Mouse (Mus musculus) forebrain, embryonic 12.5 days (tissue): ENCODE data around the gene Ndufs5. TPM values are rescaled to one million over a fixed set of nuclear protein-coding genes. Genes with fewer than 3 reads are reported as not detected.

ENCODE experiments used
- ATAC-seq: fragments of 200-750 bp; cut with Nextera tagmentation; 2 replicates; pipeline ENCODE4 v1.8.0; 2017; ENCODE audit warnings: moderate TSS enrichment; ENCODE audit not compliant: low FRiP score
- H3K27ac ChIP-seq: fragments of 300-500 bp; sonication (generic); 2 replicates; pipeline ENCODE4 v1.5.1; 2016; ENCODE audit warnings: mild to moderate bottlenecking
- H3K27me3 ChIP-seq: fragments of 300-500 bp; sonication (generic); 2 replicates; pipeline ENCODE4 v1.6.1; 2016; ENCODE audit warnings: mild to moderate bottlenecking
- H3K36me3 ChIP-seq: fragments of 300-500 bp; sonication (generic); replicated peaks from 2 replicates; pipeline ENCODE4 v1.6.1; 2016; ENCODE audit warnings: mild to moderate bottlenecking
- H3K4me1 ChIP-seq: fragments of 300-500 bp; sonication (generic); 2 replicates; pipeline ENCODE4 v1.6.1; 2016
- H3K4me2 ChIP-seq: fragments of 300-500 bp; sonication (generic); 2 replicates; pipeline ENCODE4 v1.6.1; 2016; ENCODE audit warnings: mild to moderate bottlenecking, moderate library complexity
- H3K4me3 ChIP-seq: fragments of 300-500 bp; sonication (generic); replicated peaks from 2 replicates; pipeline ENCODE4 v1.5.1; 2016; ENCODE audit warnings: mild to moderate bottlenecking
- H3K9ac ChIP-seq: fragments of 300-500 bp; sonication (generic); 2 replicates; pipeline ENCODE4 v1.6.1; 2016; ENCODE audit warnings: mild to moderate bottlenecking
- H3K9me3 ChIP-seq: fragments of 300-500 bp; sonication (generic); 2 replicates; pipeline ENCODE4 v1.6.1; 2016
- WGBS: fragments of 180-500 bp; shearing (Covaris S2); methylation state at CpG from one replicate; pipeline ENCODE4 v1.1.7; 2016; 5-methylcytosine and 5-hydroxymethylcytosine counted together
- polyA plus RNA-seq: library from polyadenylated mRNA; unstranded; fragments of >200 nt; fragmentation: Nextera tagmentation; extraction: Ambion mirVana; gene quantifications from 2 replicates; pipeline ENCODE4 v1.2.1, GENCODE M21; 2016

Gene Ndufs5
- 315 and 318 TPM in 2 replicates for polyA plus RNA-seq

- ATAC-seq: peak; percentile 96
Observed at GRCm38 (mm10) chr4:123717574-123718433, at the start of gene Ndufs5. Gene Ndufs5 (minus strand): TSS chr4:123718202.

GRCm38 (mm10) chr4:123765071-123765470 lies 47.1 kb upstream of the Ndufs5 start:
- Histone ChIP-seq H3K4me3 (no peak overlapping the region), H3K4me2 (no peak overlapping the region), H3K9me3 (no peaks in the 10 kb centered on the region), H3K27ac (no peak overlapping the region), H3K4me1 (no peaks in the 10 kb centered on the region), H3K27me3 (no peaks in the 10 kb centered on the region), H3K36me3 (no peaks in the 10 kb centered on the region), H3K9ac (no peak overlapping the region)
- no peak for ATAC-seq
- WGBS: 87% methylated on average over 6 of the region's 6 CpGs

More at GRCm38 (mm10) chr4:123717574-123718433, at the start of gene Ndufs5:
- no peaks in the 10 kb centered on the region for H3K27me3 ChIP-seq
- H3K4me2 ChIP-seq: peak within 1 kb of the TSS; percentile 65
- peak within 1 kb of the TSS; percentile 56 for H3K27ac ChIP-seq
- no peaks in the 10 kb centered on the region for H3K9me3 ChIP-seq
- under 1% methylated on average over 40 of the region's 40 CpGs for WGBS
- peak within 1 kb of the TSS; percentile 76 for H3K4me3 ChIP-seq
- H3K36me3 ChIP-seq: peaks cover 17% of the 10 kb centered on the region
- peak within 1 kb of the TSS; percentile 75 for H3K9ac ChIP-seq
- H3K4me1 ChIP-seq: peaks cover 11% of the 10 kb centered on the region

GRCm38 (mm10) chr4:123758306-123758705 lies 40.3 kb upstream of the Ndufs5 start:
- Histone ChIP-seq H3K4me2 (no peak overlapping the region), H3K4me1 (no peaks in the 10 kb centered on the region), H3K27ac (no peak overlapping the region), H3K27me3 (no peaks in the 10 kb centered on the region), H3K4me3 (no peak overlapping the region), H3K9ac (no peak overlapping the region), H3K36me3 (no peaks in the 10 kb centered on the region), H3K9me3 (no peaks in the 10 kb centered on the region)
- no peak for ATAC-seq
- WGBS: 50% methylated on average over 4 of the region's 4 CpGs

- H3K4me3 ChIP-seq: peak overlapping the region; percentile 98
- no peak overlapping the region for H3K27ac ChIP-seq
Observed at GRCm38 (mm10) chr4:123750707-123751312, 32.8 kb upstream of the Ndufs5 start.

DNA sequence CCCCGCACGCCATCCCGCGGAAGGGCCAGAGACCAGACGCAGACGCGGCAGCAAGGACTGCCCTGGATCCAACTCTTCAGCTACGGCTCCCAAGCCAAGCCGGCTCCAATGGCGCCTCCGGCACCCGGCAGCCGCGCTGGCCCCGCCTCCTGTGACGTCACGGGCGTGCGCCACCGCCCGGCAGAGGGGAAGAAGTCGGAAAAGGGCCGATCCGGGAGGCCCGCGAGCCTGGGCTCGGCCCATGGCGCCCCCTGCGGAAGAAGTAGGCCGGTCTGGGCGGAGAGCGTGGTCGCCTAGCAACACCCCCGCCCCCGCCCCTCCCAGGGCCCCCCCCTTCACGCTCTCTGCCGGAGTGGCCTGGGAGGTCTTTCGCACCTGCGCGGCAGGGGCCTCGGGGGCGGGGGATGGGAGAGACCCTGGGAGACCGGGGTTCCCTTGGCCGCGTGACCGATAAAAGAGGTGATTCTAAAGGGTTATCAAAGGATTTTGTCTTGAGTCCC lies 32.2 kb upstream of the Ndufs5 start, which contains the start of gene Akirin1:
Akirin1 (minus strand) TSS at position 194 of the 500 bp plus-strand sequence.
- peak within 1 kb of the TSS; percentile 97 for H3K27ac ChIP-seq
- H3K9me3 ChIP-seq: no peaks in the 10 kb centered on the region
- peaks cover 21% of the 10 kb centered on the region for H3K4me1 ChIP-seq
- peak within 1 kb of the TSS; percentile 98 for H3K4me3 ChIP-seq
- no peaks in the 10 kb centered on the region for H3K36me3 ChIP-seq
- H3K9ac ChIP-seq: peak within 1 kb of the TSS; percentile 94
- peaks cover 4% of the 10 kb centered on the region; the same call in 1 of the 2 replicates for H3K27me3 ChIP-seq
- ATAC-seq: peak; percentile 99
- WGBS: under 1% methylated on average over 46 of the region's 46 CpGs
- H3K4me2 ChIP-seq: peak within 1 kb of the TSS; percentile 79

More at GRCm38 (mm10) chr4:123750707-123751312, 32.8 kb upstream of the Ndufs5 start:
- peaks cover 4% of the 10 kb centered on the region; the same call in 1 of the 2 replicates for H3K27me3 ChIP-seq
- peaks cover 21% of the 10 kb centered on the region for H3K4me1 ChIP-seq
- H3K36me3 ChIP-seq: no peaks in the 10 kb centered on the region
- peak overlapping the region; percentile 42 for H3K9ac ChIP-seq
- H3K9me3 ChIP-seq: no peaks in the 10 kb centered on the region
- peak overlapping the region; percentile 57 for H3K4me2 ChIP-seq
- ATAC-seq: no peak
- 0% methylated on average over 8 of the region's 8 CpGs for WGBS

DNA sequence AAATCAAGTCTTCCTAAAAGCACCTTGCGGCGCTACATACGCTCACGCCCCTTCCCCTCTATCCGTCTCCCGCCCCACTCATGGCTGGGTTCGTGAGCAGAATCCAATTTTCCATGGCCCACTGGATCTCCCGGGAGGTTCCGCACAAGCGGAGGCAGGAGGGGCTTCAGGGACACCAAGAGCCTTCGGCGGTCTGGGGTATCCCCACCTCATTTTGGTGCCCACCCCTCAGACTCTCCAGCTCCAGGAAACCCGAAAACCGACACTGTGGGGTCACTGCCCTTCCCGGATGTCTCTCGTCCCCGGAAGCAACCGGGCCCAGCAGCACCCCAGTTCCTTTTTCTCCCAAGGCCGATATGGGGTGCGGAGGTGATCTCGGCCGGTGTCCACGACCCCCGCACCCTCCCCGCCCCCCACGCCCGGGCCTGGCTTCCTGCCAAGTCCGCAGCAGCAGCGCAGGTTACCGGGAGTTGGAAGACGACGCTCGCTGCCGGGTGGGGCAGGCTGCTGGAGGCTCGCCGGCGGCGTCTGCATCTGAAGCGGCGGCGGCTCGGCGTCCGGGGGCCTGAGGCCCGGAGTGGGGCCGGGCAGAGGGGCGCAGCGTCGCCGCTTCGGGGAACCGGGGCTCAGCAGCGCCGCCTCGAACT lies 31.6 kb upstream of the Ndufs5 start:
- Histone ChIP-seq H3K9me3 (no peaks in the 10 kb centered on the region), H3K4me1 (peaks cover 21% of the 10 kb centered on the region), H3K4me2 (peak overlapping the region; percentile 79), H3K9ac (peak overlapping the region; percentile 94), H3K27ac (peak overlapping the region; percentile 97), H3K27me3 (peaks cover 4% of the 10 kb centered on the region; the same call in 1 of the 2 replicates), H3K4me3 (peak overlapping the region; percentile 98), H3K36me3 (no peaks in the 10 kb centered on the region)
- ATAC-seq: peak; percentile 31
- WGBS: under 1% methylated on average over 55 of the region's 55 CpGs

DNA sequence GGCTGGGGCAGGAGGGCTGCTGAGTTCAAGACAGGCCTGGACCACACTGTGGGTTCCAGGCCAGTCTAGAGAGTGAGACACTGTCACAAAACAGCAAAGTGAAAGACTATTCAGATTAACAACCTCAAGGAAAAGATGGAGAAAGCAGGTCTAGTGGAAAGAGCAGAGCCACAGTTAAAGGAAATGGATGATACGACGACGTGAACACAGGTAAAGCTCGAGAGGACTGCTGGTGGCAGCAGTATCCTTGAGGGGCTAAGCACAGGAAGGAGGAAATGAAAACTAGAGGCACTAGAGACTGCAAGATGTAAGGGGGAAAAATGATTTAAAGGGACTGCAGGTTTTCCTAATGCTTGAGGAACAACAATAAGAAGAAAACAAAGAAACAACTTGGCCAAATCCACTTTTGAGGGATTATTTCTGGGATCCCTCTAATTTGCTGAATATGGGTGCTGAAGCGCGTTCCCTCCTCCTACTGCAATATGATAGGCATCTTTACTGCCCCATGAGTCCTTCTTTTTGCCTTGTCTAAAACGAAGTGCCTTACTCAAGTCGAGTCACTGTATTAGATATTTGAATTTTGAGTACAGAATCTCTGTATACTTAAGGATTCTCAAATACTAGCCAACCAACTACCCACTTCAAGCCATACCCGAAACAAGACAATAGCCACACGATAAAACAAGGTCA lies 30.9 kb upstream of the Ndufs5 start:
- Histone ChIP-seq H3K4me3 (peak overlapping the region; percentile 98), H3K36me3 (no peaks in the 10 kb centered on the region), H3K4me1 (peaks cover 21% of the 10 kb centered on the region), H3K27ac (0 out of 2 replicates have a peak overlapping the region, but pooled peaks have one; percentile 97), H3K9ac (peak overlapping the region; percentile 94), H3K27me3 (peaks cover 4% of the 10 kb centered on the region; the same call in 1 of the 2 replicates), H3K9me3 (no peaks in the 10 kb centered on the region), H3K4me2 (peak overlapping the region; percentile 79)
- 17% methylated on average over 10 of the region's 10 CpGs for WGBS
- ATAC-seq: no peak

GRCm38 (mm10) chr4:123745221-123745775 lies 27.3 kb upstream of the Ndufs5 start:
- Histone ChIP-seq H3K27ac (no peak overlapping the region), H3K4me3 (no peak overlapping the region), H3K9ac (no peak overlapping the region), H3K9me3 (no peaks in the 10 kb centered on the region), H3K4me2 (no peak overlapping the region), H3K27me3 (no peaks in the 10 kb centered on the region), H3K4me1 (peaks cover 19% of the 10 kb centered on the region), H3K36me3 (peaks cover 25% of the 10 kb centered on the region)
- 93% methylated on average over 4 of the region's 4 CpGs for WGBS
- no peak for ATAC-seq

GRCm38 (mm10) chr4:123742891-123743290 lies 24.9 kb upstream of the Ndufs5 start:
- no peak overlapping the region for H3K4me2 ChIP-seq
- H3K27me3 ChIP-seq: no peaks in the 10 kb centered on the region
- H3K27ac ChIP-seq: no peak overlapping the region
- WGBS: 85% methylated on average over 1 of the region's 1 CpGs
- H3K4me3 ChIP-seq: no peak overlapping the region
- no peak overlapping the region for H3K9ac ChIP-seq
- peaks cover 8% of the 10 kb centered on the region for H3K4me1 ChIP-seq
- H3K9me3 ChIP-seq: no peaks in the 10 kb centered on the region
- ATAC-seq: no peak
- peaks cover 48% of the 10 kb centered on the region for H3K36me3 ChIP-seq

DNA sequence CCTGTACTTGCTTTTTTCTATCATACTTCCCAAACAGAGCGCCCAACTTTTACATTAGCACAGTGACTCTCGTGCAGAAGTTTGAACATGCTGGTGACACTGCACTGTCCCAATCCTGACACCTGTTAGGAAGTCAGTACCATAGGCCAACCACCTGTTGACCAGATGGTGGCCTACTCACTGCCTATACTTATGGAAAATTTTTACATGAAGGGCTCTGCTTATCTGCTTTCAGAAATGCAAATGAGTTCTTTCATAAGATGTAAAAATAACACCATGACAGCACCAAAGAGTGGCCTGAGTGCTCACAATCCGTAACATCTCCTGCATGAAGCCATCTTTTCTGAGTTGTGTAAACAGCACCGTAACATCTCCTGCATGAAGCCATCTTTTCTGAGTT lies 20.7 kb upstream of the Ndufs5 start:
- Histone ChIP-seq H3K4me3 (no peak overlapping the region), H3K9ac (no peak overlapping the region), H3K4me1 (no peaks in the 10 kb centered on the region), H3K27me3 (no peaks in the 10 kb centered on the region), H3K9me3 (no peaks in the 10 kb centered on the region), H3K27ac (no peak overlapping the region), H3K36me3 (peaks cover 72% of the 10 kb centered on the region), H3K4me2 (no peak overlapping the region)
- WGBS: 92% methylated on average over 4 of the region's 4 CpGs
- no peak for ATAC-seq

DNA sequence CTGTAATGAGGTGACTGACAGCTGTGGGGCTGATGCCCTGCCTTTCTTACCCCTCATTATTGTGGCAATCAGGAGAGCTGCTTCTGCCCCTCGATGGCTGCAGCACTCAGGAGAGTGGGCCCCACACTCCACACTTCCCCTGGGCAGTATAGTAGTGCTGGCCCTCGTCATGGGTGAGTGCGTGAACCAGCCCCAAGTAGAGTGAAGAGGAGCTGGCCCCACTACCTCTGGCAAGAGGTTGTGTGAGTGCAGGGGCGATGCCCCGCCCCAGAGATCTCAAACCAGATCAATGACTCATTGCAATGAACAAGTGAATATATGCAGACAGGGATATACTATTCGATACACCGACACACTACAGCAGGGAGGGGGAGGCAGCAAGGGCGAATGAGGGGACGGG lies 15.5 kb upstream of the Ndufs5 start:
- 94% methylated on average over 9 of the region's 9 CpGs for WGBS
- 0 out of 2 replicates have a peak, but pooled peaks have one; percentile 9 for ATAC-seq
- H3K4me3 ChIP-seq: no peak overlapping the region

More for the DNA sequence above, 15.5 kb upstream of the Ndufs5 start:
- no peak overlapping the region for H3K4me2 ChIP-seq
- no peaks in the 10 kb centered on the region for H3K9me3 ChIP-seq
- no peaks in the 10 kb centered on the region for H3K4me1 ChIP-seq
- H3K9ac ChIP-seq: no peak overlapping the region
- H3K27ac ChIP-seq: no peak overlapping the region
- peaks cover 52% of the 10 kb centered on the region for H3K36me3 ChIP-seq
- no peaks in the 10 kb centered on the region for H3K27me3 ChIP-seq
